8 mouse cellular contexts compared by ENCODE assay signal in genomic region chr14:40966862-40967597, GRCm38 (mm10). TPM values are rescaled to one million over a fixed set of nuclear protein-coding genes. Genes with fewer than 3 reads are reported as not detected.
A peak's percentile ranks its signal among the peaks of the same experiment; 100 is the strongest.
DNase-seq lines count a peak whose midpoint lies in the region; ATAC-seq and TF ChIP-seq lines count a peak whose summit lies in the region.

No protein-coding gene starts in this region.

- H3K4me2 ChIP-seq in forebrain, embryonic 15.5 days (replicated peaks) = peak overlapping the region; percentile 78
- H3K4me2 ChIP-seq in lung, embryonic 15.5 days = peak overlapping the region; percentile 75

- under 1% methylated on average over 48 of the region's 62 CpGs for WGBS in forebrain, embryonic 15.5 days
- WGBS in lung, embryonic 15.5 days = under 1% methylated on average over 37 of the region's 62 CpGs

- H3K36me3 ChIP-seq in ES-E14 (ENCODE audit: control insufficient read depth, insufficient read depth, low read length, poor library complexity, severe bottlenecking) = no peaks in the 10 kb centered on the region
- no peaks in the 10 kb centered on the region for H3K36me3 ChIP-seq in forebrain, embryonic 15.5 days
- no peaks in the 10 kb centered on the region for H3K36me3 ChIP-seq in lung, embryonic 15.5 days

- peak; percentile 91 for ATAC-seq in forebrain, embryonic 15.5 days (replicated peaks)
- peak; percentile 94 for ATAC-seq in lung, embryonic 15.5 days (ENCODE audit: borderline replicate concordance, extremely low read depth, low FRiP score, low TSS enrichment)

- peak; percentile 95 for DNase-seq in ES-E14 (ENCODE audit: low read depth, low spot score)
- peak; percentile 95 for DNase-seq in cerebellum, adult 11-12 months
- peak; percentile 97 for DNase-seq in heart, postnatal 36 days
- DNase-seq in layer of hippocampus, adult 8-10 months (ENCODE audit: low spot score in 2 of 2) = peak; percentile 95 to 96
- DNase-seq in ovary, adult 18-20 months (ENCODE audit: low spot score) = peak; percentile 98
- DNase-seq in thymus, postnatal 0 days (ENCODE audit: low spot score) = peak; percentile 94

- in situ Hi-C loops in ES-E14 (cut with MboI; ENCODE audit: low sequenced_read_pairs in 2 of 2, unreplicated experiment in 2 of 2) = loop anchor here in 1 of 2 experiments (5.0 kb wide), 1 partner anchor 40 kb away; no protein-coding TSS in a partner anchor

- peak overlapping the region; percentile 96 to 98 for H3K4me3 ChIP-seq in ES-E14 (ENCODE audit: insufficient read depth in 1 of 2, low read depth in 1 of 2, low read length in 2 of 2, poor library complexity in 1 of 2, severe bottlenecking in 1 of 2)
- H3K4me3 ChIP-seq in forebrain, embryonic 15.5 days = peak overlapping the region; percentile 99
- H3K4me3 ChIP-seq in lung, embryonic 15.5 days = peak overlapping the region; percentile 72

- H3K27ac ChIP-seq in ES-E14 (ENCODE audit: insufficient read depth, low read depth, low read length, poor library complexity, severe bottlenecking) = peak overlapping the region; percentile 85
- peak overlapping the region; percentile 87 for H3K27ac ChIP-seq in forebrain, embryonic 15.5 days (replicated peaks)
- peak overlapping the region; percentile 90 for H3K27ac ChIP-seq in lung, embryonic 15.5 days

- H3K9me3 ChIP-seq in ES-E14 (ENCODE audit: control insufficient read depth, insufficient read depth, low read depth, low read length) = no peaks in the 10 kb centered on the region
- H3K9me3 ChIP-seq in forebrain, embryonic 15.5 days = no peaks in the 10 kb centered on the region
- no peaks in the 10 kb centered on the region for H3K9me3 ChIP-seq in lung, embryonic 15.5 days

- intact Hi-C loops in heart, postnatal 36 days (cut with DNase I) = no loop called here

- H3K27me3 ChIP-seq in forebrain, embryonic 15.5 days = peaks cover 3% of the 10 kb centered on the region; the same call in 1 of the 2 replicates
- H3K27me3 ChIP-seq in lung, embryonic 15.5 days = no peaks in the 10 kb centered on the region

- H3K4me1 ChIP-seq in ES-E14 (ENCODE audit: control insufficient read depth in 2 of 2, insufficient read depth in 2 of 2, low read length in 2 of 2, poor library complexity in 1 of 2) = peaks cover 7 to 28% of the 10 kb centered on the region in 2 experiments
- H3K4me1 ChIP-seq in forebrain, embryonic 15.5 days = peaks cover 37% of the 10 kb centered on the region
- peaks cover 46% of the 10 kb centered on the region for H3K4me1 ChIP-seq in lung, embryonic 15.5 days

- peak overlapping the region; percentile 85 for H3K9ac ChIP-seq in ES-E14 (ENCODE audit: insufficient read depth, low read depth, low read length, poor library complexity, severe bottlenecking)
- peak overlapping the region; percentile 95 for H3K9ac ChIP-seq in forebrain, embryonic 15.5 days (replicated peaks)
- H3K9ac ChIP-seq in lung, embryonic 15.5 days = peak overlapping the region; percentile 81

TF ChIP-seq in ES-E14, 5 proteins besides CTCF, POLR2A, EP300 and RAD21:
- TF ChIP-seq ZC3H11A (IDR thresholded peaks at IDR 0.05; ENCODE audit: borderline replicate concordance, low read depth, low read length) (no peak), MAFK (IDR thresholded peaks at IDR 0.05; ENCODE audit: insufficient read depth, low read depth, low read length) (no peak), HCFC1 (IDR thresholded peaks at IDR 0.05; ENCODE audit: borderline replicate concordance, insufficient read depth, low read length) (peak; percentile 19; the same call in 1 of the 2 replicates), ZNF384 (IDR thresholded peaks at IDR 0.05; ENCODE audit: low read depth, low read length) (no peak), CHD2 (IDR thresholded peaks at IDR 0.05; ENCODE audit: low read depth, low read length) (no peak)

RNA-seq across cellular contexts. Expression of gene Tspan14, which starts 0.4 kb away (rescaled TPM):
- 26.5 and 62.7 TPM in 2 replicates for total RNA-seq in ES-E14 (2012; rRNA removed)
- 97.5 and 98.3 TPM in 2 replicates for polyA plus RNA-seq in forebrain, embryonic 15.5 days (2015; fragmentation: Nextera tagmentation; extraction: Ambion mirVana)
- 10 to 100 TPM; 14.0 to 15.7 TPM for total RNA-seq in heart, postnatal 36 days (2021)
- 10 to 100 TPM; 33.0 to 45.1 (median 38.3) TPM for total RNA-seq in layer of hippocampus, adult 8-10 months (2022)
- polyA plus RNA-seq in lung, embryonic 15.5 days (2015; fragmentation: Nextera tagmentation; extraction: Ambion mirVana) = 99.0 and 101 TPM in 2 replicates
- polyA plus RNA-seq in thymus, postnatal 0 days (2015; fragmentation: Nextera tagmentation; extraction: Ambion mirVana) = 58.5 and 65.0 TPM in 2 replicates

RNA-seq across cellular contexts. Expression of gene Fam213a, which starts 46.6 kb away (rescaled TPM):
- 13.6 and 16.7 TPM in 2 replicates for total RNA-seq in ES-E14 (2012; rRNA removed)
- 75.1 and 76.2 TPM in 2 replicates for polyA plus RNA-seq in forebrain, embryonic 15.5 days (2015; fragmentation: Nextera tagmentation; extraction: Ambion mirVana)
- total RNA-seq in heart, postnatal 36 days (2021) = 10 to 100 TPM; 18.9 to 20.1 TPM
- total RNA-seq in layer of hippocampus, adult 8-10 months (2022) = 100 to 1,000 TPM; 135 to 159 (median 145) TPM
- 147 and 150 TPM in 2 replicates for polyA plus RNA-seq in lung, embryonic 15.5 days (2015; fragmentation: Nextera tagmentation; extraction: Ambion mirVana)
- polyA plus RNA-seq in thymus, postnatal 0 days (2015; fragmentation: Nextera tagmentation; extraction: Ambion mirVana) = 6.6 and 9.3 TPM in 2 replicates

Comparison
In these comparisons a context has a peak if more than half of its experiments do, and no peak if none do; other contexts are left out.
1. Peak in every context shown above with its lines: DNase-seq, ATAC-seq, H3K4me3 ChIP-seq and H3K27ac ChIP-seq.